Mouse (Mus musculus): ENCODE results near the gene Myo15b.

The Myo15b gene

DNA sequence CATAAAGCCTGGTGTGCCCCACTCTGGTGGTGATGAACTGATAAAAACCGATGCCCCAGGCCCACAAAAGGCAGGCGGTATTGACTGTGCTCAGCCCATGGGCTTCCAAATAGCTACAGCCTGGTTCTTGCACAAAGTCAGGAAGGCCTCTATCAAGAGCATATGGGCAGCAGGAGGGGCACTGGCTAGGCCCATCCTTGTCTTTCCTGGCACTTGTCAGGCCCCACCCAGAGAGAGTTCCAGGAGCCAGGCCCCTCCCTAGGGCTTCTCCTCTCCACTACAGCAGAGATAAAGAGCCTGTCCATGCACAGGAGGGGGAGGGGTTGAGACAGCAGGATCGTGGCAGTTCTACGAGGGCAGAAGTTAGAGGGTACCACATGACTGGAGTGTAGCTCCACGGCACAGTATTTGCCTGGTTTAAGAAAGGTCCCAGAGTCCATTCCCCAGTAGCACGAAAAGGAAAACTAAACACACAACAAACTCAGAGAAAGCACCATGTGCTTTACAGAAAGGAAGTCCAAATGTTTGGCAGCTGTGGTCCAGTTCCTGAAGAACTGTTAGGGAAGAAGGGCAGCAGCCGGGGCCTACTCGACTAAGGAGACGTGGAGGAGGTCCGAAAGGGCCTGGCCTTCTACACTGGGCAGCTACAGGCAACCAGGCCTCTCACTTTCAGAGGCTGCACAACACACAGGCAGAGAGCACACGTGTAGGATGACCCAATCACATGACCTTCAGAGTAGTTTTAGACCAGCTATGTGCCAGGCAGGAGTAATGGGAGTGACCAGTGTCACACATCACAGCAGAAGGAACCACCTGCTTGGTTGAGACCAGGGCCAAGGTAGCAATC lies 45.4 kb downstream of the Myo15b start:
- DNase-seq, result peak in 1 of 2 experiments; percentile 48

DNA sequence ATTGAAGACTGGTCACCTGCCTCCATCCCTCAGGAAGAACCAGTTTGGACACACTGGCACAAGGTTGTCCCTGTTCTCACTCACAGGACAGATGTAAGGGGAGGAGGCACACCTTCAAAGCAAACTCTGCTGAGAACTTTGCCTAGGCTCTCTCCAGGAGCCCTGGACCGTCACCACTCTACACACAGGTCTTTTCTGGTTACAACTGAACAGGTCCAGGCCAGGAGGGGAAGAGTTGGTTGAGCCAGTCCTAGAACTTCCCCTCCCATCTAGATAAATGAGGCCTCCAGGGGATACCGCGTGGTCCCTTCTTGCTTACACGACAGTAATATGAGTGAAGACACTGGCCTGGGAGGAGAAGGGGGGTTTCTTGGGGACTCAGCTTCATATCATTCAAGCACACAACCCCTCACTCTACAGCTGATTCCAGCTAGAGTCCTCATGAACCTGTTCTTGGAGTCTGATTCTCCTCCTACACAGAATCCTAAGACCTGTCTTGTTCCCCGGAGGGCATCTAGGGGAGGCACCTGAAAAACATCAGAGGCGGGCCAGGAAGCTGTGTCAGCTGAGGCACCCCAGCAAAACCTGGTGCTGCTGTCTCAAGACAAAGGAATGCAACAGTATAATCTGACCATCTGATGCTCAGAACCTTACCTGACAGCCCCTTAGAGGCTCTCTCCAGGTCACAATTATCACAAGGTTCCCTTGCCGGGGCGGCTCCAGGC lies 46.2 kb downstream of the Myo15b start:
- DNase-seq, result no peak

DNA sequence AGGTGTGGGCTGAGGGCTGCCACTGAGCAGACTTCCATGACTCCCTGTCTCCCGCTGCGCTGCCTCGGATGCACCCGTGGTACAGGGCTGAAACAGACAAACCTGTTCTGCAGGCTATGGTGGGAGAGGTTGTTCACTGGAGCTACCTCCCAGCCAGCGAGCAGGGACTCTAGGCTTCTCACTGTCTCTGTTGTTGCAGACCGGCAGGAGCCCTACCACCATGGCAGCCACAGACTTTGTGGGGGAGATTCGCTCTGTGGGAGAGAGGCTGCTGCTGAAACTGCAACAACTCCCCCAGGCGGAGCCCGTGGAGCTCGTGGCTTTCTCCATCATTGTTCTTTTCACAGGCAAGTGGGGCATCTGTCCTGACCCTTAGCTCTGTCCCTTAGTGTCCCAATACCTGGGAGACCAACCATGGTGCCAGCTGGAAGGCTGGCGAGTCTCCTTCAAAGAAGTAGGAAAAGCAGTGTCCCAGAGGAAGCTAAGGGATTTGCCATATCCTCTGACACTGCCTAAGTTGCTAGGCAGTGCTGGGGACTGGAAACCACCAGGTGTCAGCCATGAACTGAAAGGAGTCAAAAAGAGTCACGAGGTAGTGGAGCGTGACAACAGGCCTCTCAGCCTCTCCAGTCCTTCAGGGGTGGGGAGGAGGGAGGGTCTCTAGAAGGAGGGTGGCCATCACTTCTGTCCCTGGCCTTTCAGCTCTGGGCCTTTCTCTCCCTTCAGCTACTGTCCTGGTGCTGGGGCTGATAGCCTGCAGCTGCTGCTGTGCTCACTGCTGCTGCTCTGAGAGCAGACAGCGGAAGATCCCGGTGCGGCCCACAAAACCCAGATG lies 47.0 kb downstream of the Myo15b start:
- peak; percentile 58 to 71 for DNase-seq

DNA sequence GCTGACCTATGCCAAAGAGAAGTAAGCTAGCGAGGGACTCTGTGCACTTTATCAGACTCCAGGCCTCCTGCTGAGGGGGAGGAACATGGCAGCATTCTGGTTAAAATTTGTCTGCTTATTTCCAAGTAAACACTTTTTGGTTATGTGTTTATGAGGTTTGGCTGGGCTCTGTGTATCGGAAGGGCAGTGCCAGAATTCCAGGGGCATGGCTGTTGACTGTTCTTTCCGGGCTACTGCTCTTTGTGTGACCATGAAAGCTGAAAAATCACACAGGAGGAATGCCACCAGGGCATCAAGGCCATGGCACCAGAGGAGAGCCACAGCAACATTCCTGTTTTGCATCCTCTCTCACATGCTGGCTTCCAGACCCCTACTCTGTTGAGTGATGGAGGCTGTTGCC lies 47.9 kb downstream of the Myo15b start:
- no peak for DNase-seq

DNA sequence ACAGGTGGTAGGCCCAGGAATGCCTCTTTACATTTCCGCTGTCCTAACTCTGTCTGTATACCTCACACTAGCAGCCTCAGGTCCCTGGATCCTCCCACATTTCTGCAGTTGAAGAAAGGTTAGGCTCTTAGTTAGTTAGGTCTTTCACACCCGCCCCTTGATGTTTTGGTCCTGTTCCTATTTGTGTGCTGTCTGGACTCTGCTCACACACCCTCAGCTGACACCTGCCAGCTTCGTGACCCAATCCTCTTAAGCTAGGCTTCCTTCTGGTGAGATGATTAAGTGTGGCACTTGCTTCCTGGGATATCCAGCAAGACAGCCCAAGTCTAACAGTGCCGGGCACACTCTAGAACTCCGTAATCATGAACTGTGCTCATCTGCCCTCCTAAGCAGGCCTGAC lies 48.3 kb downstream of the Myo15b start:
- DNase-seq, result no peak

DNA sequence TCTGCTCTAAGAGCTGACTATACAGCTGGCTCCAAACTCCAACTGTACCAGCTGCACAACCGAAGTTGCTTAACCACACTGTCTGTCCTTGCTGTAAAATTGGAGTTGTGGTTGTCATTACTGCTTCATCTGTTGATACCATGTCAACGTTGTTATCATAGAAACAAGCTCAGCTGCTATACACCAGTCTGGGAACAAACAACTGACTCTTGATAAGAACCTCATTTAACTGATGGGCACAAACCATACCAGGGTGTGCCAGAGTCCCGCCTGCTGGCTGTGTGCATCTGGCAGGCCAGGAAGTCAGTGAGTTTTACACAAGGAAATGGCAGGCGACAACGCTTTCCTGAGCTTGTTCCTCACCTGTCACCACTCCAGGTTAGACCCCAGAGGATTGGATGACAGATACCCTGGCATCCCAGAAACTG lies 52.9 kb downstream of the Myo15b start:
- no peak for DNase-seq

DNA sequence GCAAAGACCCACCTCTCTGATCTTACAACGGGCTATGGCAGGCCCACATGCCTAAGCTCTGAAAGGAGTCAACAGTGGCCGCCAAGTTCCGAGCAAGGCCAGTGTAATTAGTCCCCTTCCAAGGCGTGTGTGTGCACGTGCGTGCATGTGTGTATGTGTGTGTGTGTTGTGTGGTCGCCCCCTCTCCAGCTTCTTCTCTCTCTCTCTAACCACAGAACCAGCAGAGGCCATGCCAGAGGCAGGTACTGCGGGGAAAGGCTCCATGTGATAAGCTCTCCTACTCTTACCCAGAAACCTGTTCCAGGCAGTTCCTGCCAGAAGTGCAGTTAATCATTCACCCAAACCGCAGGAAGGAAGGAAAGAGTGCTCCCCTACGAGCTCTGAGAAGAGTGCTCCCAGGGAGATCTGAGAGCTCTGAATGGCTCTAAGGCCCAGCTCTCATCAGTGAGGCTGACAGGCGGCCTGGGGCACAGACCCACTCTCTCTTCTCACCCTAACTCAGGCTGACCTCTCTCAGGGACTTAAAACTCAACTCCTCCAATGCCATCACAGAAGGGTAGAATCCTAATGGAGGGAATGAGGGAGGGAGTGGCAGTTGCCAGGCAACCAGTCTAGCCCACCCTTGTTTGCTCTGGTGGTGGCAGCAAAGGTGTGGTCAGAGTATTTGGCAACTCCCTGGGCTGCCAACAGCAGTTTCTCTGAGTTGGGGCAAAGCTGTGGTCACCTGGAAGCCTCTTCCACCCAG lies 53.6 kb downstream of the Myo15b start, which contains the start of gene Smim6:
Gene Smim6 (plus strand): TSS at position 386 of the 745 bp plus-strand sequence.
- DNase-seq, result peak; percentile 37 to 59

DNA sequence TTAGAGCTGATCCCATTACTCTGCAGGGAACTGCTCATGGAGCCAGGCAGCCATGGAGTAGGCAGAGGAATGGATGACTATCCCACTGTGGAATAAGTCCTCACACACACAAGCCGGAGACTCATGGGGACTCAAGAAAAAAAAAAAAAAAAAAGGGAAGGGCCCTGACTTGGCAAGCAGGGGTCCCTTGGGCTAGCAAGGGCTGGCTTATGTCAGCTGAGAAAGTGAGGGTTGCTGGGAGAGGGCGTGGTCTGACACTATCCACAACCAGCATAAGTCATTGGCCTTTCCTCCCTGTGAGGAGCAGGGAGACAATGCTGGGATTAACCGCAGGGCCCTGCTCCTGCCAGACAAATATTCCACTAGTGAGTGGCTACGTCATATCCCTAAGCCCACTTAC lies 58.4 kb downstream of the Myo15b start:
- DNase-seq, result no peak

DNA sequence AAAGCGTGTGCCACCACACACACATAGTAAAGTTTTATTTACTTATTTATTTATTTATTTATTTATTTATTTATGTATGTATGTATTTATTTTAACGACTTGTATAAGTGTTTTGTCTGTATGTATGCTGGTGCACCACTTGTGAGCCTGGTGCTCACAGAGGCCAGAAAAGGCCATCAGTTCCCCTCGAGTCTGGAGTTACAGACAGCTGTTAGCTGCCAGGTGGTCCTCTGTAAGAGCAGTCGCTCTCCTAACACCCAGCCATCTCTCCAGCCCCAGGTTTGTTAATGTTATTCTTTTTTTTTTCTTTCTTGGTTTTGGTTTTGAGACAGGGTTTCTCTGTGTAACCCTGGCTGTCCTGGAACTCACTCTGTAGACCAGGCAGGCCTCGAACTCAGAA lies 60.4 kb downstream of the Myo15b start:
- no peak for DNase-seq

DNA sequence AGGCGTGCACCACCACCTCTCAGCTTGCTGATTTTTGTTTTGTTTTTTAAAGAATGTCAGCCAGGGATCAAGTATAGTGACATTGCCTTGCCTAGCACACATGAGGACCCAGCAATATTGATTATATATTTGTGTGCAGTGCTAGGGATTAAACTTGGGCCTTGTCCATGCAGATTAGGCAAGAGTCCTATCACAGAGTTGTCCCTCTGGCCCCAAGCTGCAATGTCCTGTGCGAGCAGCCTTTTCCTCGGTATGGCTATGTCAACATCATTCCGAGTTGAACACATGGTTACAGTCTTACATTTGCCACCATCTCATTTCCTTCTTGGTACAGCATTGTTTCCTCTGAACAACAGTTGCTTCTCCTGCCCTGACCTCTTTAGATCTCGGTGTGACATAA lies 60.9 kb downstream of the Myo15b start:
- DNase-seq, result no peak

DNA sequence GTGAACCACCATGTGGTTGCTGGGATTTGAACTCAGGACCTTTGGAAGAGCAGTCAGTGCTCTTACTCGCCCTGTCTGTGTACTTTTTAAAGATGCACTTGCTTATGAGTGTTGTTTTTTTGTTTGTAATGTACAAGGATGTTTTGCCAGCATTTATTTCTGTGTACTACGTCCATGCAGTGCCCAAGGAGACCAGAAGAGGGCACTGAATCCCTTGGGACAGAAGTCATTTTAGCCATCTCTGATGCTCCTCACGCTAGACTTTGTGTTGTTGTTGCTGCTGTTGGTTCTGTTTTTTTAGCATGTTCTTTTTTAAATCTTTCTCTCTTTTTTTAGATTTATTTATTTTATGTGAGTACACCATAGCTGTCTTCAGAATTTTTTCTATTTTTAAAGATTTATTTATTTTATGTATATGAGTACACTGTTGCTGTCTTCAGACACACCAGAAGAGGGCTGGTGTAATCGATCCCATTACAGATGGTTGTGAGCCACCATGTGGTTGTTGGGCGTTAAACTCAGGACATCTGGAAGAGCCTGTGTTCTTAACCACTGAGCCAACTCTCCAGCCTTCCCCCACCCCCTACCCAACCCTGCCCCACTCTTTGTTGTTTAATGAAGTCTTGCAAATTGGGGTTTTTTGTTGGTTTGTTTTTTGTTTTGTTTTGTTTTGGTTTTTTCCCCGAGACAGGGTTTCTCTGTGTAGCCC lies 62.1 kb downstream of the Myo15b start:
- DNase-seq, result peak; percentile 76 to 80

DNA sequence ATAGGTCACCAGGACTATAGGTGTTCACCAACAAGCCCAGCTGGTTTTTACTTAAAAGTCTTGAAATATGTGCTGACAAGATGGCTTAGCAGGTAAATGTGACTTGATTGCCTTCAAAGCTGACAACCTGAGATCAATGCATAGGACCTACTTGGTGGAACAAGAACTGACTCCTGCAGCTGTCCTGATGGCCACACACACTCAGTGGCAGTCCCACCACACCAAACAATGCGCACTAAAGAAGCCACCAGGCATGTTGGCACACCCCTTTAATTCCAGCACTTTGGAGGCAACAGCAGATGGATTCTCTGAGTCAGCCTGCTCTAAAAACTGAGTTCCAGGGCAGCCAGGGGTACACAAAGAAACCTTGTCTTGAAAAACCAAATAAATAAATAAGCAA lies 63.8 kb downstream of the Myo15b start:
- no peak for DNase-seq

DNA sequence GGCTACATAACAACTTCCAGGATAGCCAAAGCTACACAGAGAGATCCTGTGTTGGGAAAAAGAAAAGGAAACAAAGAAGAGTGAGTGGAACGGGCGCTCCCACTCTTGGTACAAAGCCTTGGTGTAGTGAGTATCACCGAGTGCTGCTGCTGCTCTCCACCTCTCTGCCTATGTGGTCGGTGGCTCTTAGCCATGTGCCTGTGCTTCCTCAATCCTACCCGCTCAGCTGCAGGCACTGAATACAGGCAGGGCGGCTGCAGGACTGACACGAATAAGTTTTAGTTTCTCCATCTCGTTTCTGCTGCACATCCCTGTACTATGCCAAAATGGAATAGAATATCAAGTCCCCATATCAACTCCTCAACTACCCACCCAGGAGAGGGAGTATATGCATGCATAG lies 70.8 kb downstream of the Myo15b start:
- no peak for DNase-seq

DNA sequence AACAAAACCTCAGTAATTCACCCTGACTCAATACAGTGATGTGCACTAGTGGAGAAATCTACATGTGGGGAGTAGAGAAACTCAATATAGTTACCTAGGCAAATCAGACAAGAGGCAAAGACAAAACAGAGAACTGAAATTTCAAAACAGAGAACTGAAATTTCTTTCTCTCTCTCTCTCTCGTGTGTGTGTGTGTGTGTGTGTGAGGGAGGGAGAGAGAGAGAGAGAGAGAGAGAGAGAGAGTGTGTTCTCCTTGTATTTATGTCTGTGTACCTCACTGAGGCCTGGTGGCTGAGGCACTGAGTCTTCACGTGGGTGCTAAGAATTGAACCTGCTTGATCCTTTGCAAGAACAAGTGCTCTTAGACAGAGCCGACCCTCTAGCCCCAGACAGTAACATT lies 71.6 kb downstream of the Myo15b start:
- DNase-seq, result no peak

DNA sequence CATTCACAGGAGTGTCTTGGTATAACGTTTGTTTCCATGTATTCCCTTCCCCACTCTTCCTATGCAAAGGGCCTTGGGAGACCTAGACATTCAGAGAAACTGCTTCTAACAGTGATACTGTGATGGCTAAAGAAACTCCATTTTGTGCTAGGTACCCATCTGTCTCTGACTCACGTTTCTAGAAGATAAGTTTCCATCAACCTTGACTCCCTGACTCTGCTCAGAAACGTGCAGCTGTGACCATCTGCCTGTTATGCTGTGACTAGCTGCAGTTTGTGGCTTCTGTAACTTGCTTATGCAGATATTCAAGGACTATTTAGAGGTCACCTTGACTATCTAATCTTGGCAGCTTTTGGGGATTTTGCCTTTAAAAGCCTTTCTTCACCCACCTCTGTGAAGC lies 73.0 kb downstream of the Myo15b start:
- DNase-seq, result no peak

DNA sequence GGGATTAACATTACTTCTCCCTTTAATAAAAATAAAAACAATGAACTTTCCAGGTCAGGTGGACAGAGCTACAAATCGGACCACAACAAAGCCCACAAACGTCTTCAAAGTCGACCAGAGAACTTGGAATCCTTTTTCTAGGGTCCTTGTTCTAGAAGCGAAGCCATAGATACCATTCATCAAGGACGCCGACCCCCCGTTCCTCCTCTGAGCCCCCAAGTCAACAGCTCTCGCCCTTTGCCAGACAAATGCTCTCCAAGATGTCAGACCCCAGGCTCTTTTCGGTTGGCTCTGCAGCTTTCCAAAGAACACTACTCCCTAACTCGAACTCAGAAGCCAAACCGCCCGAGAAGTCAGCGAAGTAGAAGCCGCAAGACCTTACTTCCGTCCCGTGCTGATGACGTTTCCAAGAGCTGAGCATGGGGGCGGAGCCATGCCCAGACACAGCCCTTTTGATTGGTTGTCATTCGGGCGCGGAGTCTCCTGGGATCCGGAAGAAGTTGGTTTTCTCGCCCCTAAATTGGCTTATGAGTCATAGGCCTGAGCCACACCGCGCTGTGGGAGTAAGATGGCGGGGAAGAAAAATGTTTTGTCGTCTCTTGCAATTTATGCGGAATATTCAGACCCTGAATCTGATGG lies 75.0 kb downstream of the Myo15b start, which contains the start of the genes Sap30bp and Recql5:
Gene Sap30bp (plus strand): TSS at position 175 of the 639 bp plus-strand sequence.
Gene Recql5 (minus strand): TSS at position 370 of the 639 bp plus-strand sequence.
- peak; percentile 98 for DNase-seq

DNA sequence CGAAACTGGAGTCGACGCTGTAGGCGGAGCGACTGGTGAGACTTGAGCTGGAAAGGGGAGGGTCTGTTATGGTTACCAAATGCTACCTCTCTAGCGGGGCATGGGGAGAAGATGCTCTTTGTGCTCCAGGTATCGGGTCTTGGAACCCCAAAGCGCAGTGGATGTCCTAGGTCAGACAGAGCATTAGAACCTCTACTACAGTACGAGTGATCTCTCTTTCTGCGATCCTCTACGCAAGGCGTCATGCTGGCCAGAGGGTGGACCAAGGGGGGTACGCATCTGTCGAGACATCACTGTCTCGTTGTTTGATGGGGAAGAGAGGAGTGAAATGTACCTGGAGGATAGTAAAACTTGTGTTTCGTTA lies 75.5 kb downstream of the Myo15b start:
- DNase-seq, result no peak

DNA sequence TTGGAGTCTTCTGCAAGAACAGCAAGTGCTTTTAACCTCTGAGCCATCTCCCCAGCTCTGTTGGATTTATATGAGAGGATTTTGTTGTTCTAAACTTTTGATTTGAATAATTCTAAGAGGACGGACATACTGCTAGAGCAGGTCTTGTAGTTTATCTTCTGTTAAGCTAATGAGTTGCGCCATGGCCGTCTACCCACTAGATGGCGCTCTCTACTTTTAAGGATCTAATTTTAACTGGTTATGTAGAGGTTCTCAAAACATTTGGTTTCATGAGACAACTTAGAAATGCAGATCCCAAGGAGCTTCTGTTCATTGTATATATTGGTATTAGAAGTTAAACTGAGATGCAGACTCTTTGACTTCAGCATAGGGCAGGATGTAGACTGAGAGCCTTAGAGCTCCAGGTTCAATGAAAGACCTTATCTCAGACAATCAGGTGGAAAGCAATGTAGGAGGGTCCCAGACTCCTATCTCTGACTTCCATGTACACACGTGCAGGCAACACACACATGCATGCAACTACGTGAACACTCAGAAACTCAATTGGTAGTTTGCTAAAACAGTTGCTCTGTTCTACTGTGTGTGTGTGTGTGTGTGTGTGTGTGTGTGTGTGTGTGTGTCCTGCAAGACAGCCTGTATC lies 81.6 kb downstream of the Myo15b start:
- DNase-seq, result peak; percentile 82 to 83

DNA sequence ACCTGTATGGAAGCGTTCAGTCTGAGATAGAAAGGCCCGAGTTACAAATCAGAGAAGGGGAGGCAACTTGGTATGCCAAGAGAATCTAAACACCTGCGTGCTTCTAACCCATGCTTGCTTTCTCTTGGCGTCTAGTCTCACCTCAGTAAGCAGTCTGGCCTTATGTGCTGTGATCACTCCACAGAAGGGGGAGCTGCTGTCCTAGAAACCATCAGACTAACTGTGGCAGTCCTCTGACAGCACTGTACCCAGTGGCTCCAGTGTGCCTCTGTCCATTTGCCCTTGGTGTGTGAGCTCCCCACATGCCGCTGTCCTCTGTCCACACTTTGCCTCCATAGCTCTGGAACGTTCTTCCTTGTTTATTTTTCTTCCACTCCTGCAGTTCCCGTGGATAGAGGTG lies 83.8 kb downstream of the Myo15b start:
- DNase-seq, result no peak
